Mouse (Mus musculus): Measurements from ENCODE around the gene Ankrd2.

- TF ChIP-seq CTCF (conservative IDR thresholded peaks at IDR 0.05; ENCODE audit: low read length) = no peak
- no peak for TF ChIP-seq NANOG (IDR thresholded peaks at IDR 0.05; ENCODE audit: borderline replicate concordance, low read length)
These were observed 38.7 kb upstream of the Ankrd2 start for GRCm38 (mm10) chr19:41997090-41997489.

All from E14TG2a.4 (cell line).